Mouse (Mus musculus) thymus, adult 2 months (tissue): ENCODE data around the gene Uox.

Experiments
- CTCF ChIP-seq: fragments of 200-500 bp; IDR thresholded peaks from 2 replicates; pipeline ENCODE4 v1.5.1; 2012; ENCODE audit warnings: mild to moderate bottlenecking, control low read depth, low read length, moderate library complexity, borderline replicate concordance; ENCODE audit not compliant: control insufficient read depth, poor library complexity, insufficient read depth; ENCODE audit errors: extremely low read depth
- POLR2A ChIP-seq: fragments of 200-500 bp; IDR thresholded peaks from 2 replicates; pipeline ENCODE4 v1.6.1; 2012; ENCODE audit warnings: mild to moderate bottlenecking, low read length, control low read depth, moderate library complexity; ENCODE audit not compliant: control insufficient read depth, poor library complexity, insufficient read depth; ENCODE audit errors: extremely low read depth

- TF ChIP-seq POLR2A (no peak), CTCF (no peak)
Measured at GRCm38 (mm10) chr3:146570148-146570782, at the start of gene Uox.
